Mouse (Mus musculus) liver, embryonic 14.5 days (tissue): ENCODE data around the gene Anxa3.

Source experiments
- CTCF ChIP-seq: IDR thresholded peaks from 2 replicates; pipeline ENCODE4 v1.5.1; 2016; ENCODE audit warnings: antibody characterized with exemption, low read depth, control low read depth
- EP300 ChIP-seq: IDR thresholded peaks from 2 replicates; pipeline ENCODE4 v1.6.1; 2016; ENCODE audit warnings: antibody characterized with exemption, low read depth

GRCm38 (mm10) chr5:96792422-96792821, 717 bp upstream of the Anxa3 start:
- TF ChIP-seq CTCF (no peak), EP300 (no peak)
